Mouse (Mus musculus) midbrain, embryonic 14.5 days (tissue): ENCODE data around the gene Tmem170b. TPM values are rescaled to one million over a fixed set of nuclear protein-coding genes. Genes with fewer than 3 reads are reported as not detected.
"Not testable (repeated sequence)": the region's sequence is repeated elsewhere in the genome, so short reads cannot be mapped to it uniquely, and the experiment has no call there.

Source experiments
- ATAC-seq: fragments of 200-750 bp; cut with Nextera tagmentation; 2 replicates; pipeline ENCODE4 v1.8.0; 2017; ENCODE audit warnings: moderate number of reproducible peaks, moderate library complexity; ENCODE audit not compliant: low FRiP score, low TSS enrichment
- DNase-seq: peaks from one replicate; pipeline ENCODE4 v3.0.0-alpha.2; 2015
- H3K27ac ChIP-seq: fragments of 300-500 bp; sonication (generic); replicated peaks from 2 replicates; pipeline ENCODE4 v1.5.1; 2014; ENCODE audit warnings: mild to moderate bottlenecking, low read depth, low read length, moderate library complexity
- H3K27me3 ChIP-seq: fragments of 300-500 bp; sonication (generic); 2 replicates; pipeline ENCODE4 v1.6.1; 2014; ENCODE audit warnings: low read length, control low read depth, mixed read lengths; ENCODE audit not compliant: control insufficient read depth, insufficient read depth
- H3K36me3 ChIP-seq: fragments of 300-500 bp; sonication (generic); 2 replicates; pipeline ENCODE4 v1.6.1; 2014; ENCODE audit warnings: low read length, control low read depth; ENCODE audit not compliant: control insufficient read depth, insufficient read depth
- H3K4me1 ChIP-seq: fragments of 300-500 bp; sonication (generic); 2 replicates; pipeline ENCODE4 v1.6.1; 2014; ENCODE audit warnings: mild to moderate bottlenecking, antibody characterized with exemption, low read length, control low read depth; ENCODE audit not compliant: control insufficient read depth, insufficient read depth
- H3K4me2 ChIP-seq: fragments of 300-500 bp; sonication (generic); 2 replicates; pipeline ENCODE4 v1.6.1; 2014; ENCODE audit warnings: mild to moderate bottlenecking, low read length, moderate library complexity
- H3K4me3 ChIP-seq: fragments of 300-500 bp; sonication (generic); replicated peaks from 2 replicates; pipeline ENCODE4 v1.5.1; 2014; ENCODE audit warnings: low read depth, low read length
- H3K9ac ChIP-seq: fragments of 300-500 bp; sonication (generic); replicated peaks from 2 replicates; pipeline ENCODE4 v1.6.1; 2014; ENCODE audit warnings: mild to moderate bottlenecking, low read length, moderate library complexity
- H3K9me3 ChIP-seq: fragments of 300-500 bp; sonication (generic); 2 replicates; pipeline ENCODE4 v1.6.1; 2016; ENCODE audit warnings: low read length, control low read depth, mixed read lengths; ENCODE audit not compliant: control insufficient read depth
- WGBS: fragments of 180-500 bp; shearing (Covaris S2); extraction: QIAGEN DNeasy Blood & Tissue Kit; methylation state at CpG from one replicate; pipeline ENCODE4 v1.1.7; 2014; 5-methylcytosine and 5-hydroxymethylcytosine counted together
- polyA plus RNA-seq: library from polyadenylated mRNA; unstranded; fragments of >200 nt; fragmentation: Nextera tagmentation; extraction: Ambion mirVana; gene quantifications from 2 replicates; pipeline ENCODE4 v1.2.1, GENCODE M21; 2014

The Tmem170b gene
- polyA plus RNA-seq, 1 experiment from 2014 or later: 66.1 TPM

GRCm38 (mm10) chr13:41669951-41670350 lies 64.2 kb downstream of the Tmem170b start:
- WGBS: 93% methylated on average over 2 of the region's 2 CpGs
- ATAC-seq: no peak
- no peak for DNase-seq
- H3K36me3 ChIP-seq: no peaks in the 10 kb centered on the region
- no peaks in the 10 kb centered on the region for H3K4me1 ChIP-seq
- H3K9me3 ChIP-seq: no peaks in the 10 kb centered on the region
- H3K4me3 ChIP-seq: no peak overlapping the region
- no peaks in the 10 kb centered on the region for H3K27me3 ChIP-seq
- no peak overlapping the region for H3K9ac ChIP-seq
- no peak overlapping the region for H3K27ac ChIP-seq
- H3K4me2 ChIP-seq: no peak overlapping the region

- Histone ChIP-seq H3K4me3 (no peak overlapping the region), H3K4me1 (no peaks in the 10 kb centered on the region), H3K36me3 (no peaks in the 10 kb centered on the region), H3K9ac (no peak overlapping the region), H3K27me3 (no peaks in the 10 kb centered on the region), H3K4me2 (no peak overlapping the region), H3K27ac (no peak overlapping the region), H3K9me3 (no peaks in the 10 kb centered on the region)
- DNase-seq (no peak), ATAC-seq (no peak)
- WGBS: 67% methylated on average over 7 of the region's 7 CpGs
Observed at GRCm38 (mm10) chr13:41670386-41671130, 64.9 kb downstream of the Tmem170b start.

- no peaks in the 10 kb centered on the region for H3K27me3 ChIP-seq
- 93% methylated on average over 11 of the region's 11 CpGs for WGBS
Observed at GRCm38 (mm10) chr13:41671136-41671705, 65.5 kb downstream of the Tmem170b start.

GRCm38 (mm10) chr13:41672904-41673303 lies 67.2 kb downstream of the Tmem170b start:
- not testable (repeated sequence) for H3K27me3 ChIP-seq, H3K9me3 ChIP-seq, H3K9ac ChIP-seq, ATAC-seq, H3K4me3 ChIP-seq, H3K36me3 ChIP-seq, H3K27ac ChIP-seq, H3K4me2 ChIP-seq, H3K4me1 ChIP-seq, DNase-seq
- WGBS: 37% methylated on average over 5 of the region's 5 CpGs

More at GRCm38 (mm10) chr13:41671136-41671705, 65.5 kb downstream of the Tmem170b start:
- Histone ChIP-seq H3K27ac (no peak overlapping the region), H3K9ac (no peak overlapping the region), H3K36me3 (no peaks in the 10 kb centered on the region), H3K4me2 (no peak overlapping the region), H3K4me3 (no peak overlapping the region), H3K9me3 (no peaks in the 10 kb centered on the region), H3K4me1 (no peaks in the 10 kb centered on the region)
- no peak for DNase-seq
- no peak for ATAC-seq

- no peak overlapping the region for H3K27ac ChIP-seq
- H3K9me3 ChIP-seq: no peaks in the 10 kb centered on the region
- ATAC-seq (no peak), DNase-seq (no peak)
- H3K4me3 ChIP-seq: no peak overlapping the region
- H3K36me3 ChIP-seq: no peaks in the 10 kb centered on the region
- no peak overlapping the region for H3K4me2 ChIP-seq
- no peak overlapping the region for H3K9ac ChIP-seq
- no peaks in the 10 kb centered on the region for H3K4me1 ChIP-seq
- WGBS: 88% methylated on average over 4 of the region's 4 CpGs
- H3K27me3 ChIP-seq: no peaks in the 10 kb centered on the region
Observed at GRCm38 (mm10) chr13:41673541-41673940, 67.8 kb downstream of the Tmem170b start.

- H3K4me3 ChIP-seq, H3K36me3 ChIP-seq, DNase-seq, ATAC-seq, H3K4me2 ChIP-seq, H3K27me3 ChIP-seq, H3K27ac ChIP-seq, H3K9me3 ChIP-seq, H3K4me1 ChIP-seq, H3K9ac ChIP-seq: not testable (repeated sequence)
- WGBS: 94% methylated on average over 9 of the region's 9 CpGs
Observed at GRCm38 (mm10) chr13:41674608-41675007, 68.9 kb downstream of the Tmem170b start.

GRCm38 (mm10) chr13:41675498-41675897 lies 69.8 kb downstream of the Tmem170b start:
- no peaks in the 10 kb centered on the region for H3K4me1 ChIP-seq
- H3K4me2 ChIP-seq: no peak overlapping the region
- no peak overlapping the region for H3K4me3 ChIP-seq
- H3K36me3 ChIP-seq: no peaks in the 10 kb centered on the region
- DNase-seq (no peak), ATAC-seq (no peak)
- 95% methylated on average over 3 of the region's 3 CpGs for WGBS
- H3K9me3 ChIP-seq: no peaks in the 10 kb centered on the region
- H3K27ac ChIP-seq: no peak overlapping the region
- H3K27me3 ChIP-seq: no peaks in the 10 kb centered on the region
- no peak overlapping the region for H3K9ac ChIP-seq

GRCm38 (mm10) chr13:41675966-41676835 lies 70.5 kb downstream of the Tmem170b start:
- Histone ChIP-seq H3K9me3 (no peaks in the 10 kb centered on the region), H3K27ac (no peak overlapping the region), H3K36me3 (no peaks in the 10 kb centered on the region), H3K4me1 (no peaks in the 10 kb centered on the region), H3K4me3 (no peak overlapping the region), H3K4me2 (no peak overlapping the region), H3K9ac (no peak overlapping the region), H3K27me3 (no peaks in the 10 kb centered on the region)
- WGBS: 64% methylated on average over 9 of the region's 9 CpGs
- no peak for ATAC-seq
- DNase-seq: no peak
